Mouse (Mus musculus): ENCODE data around the gene Anxa4. TPM values are rescaled to one million over a fixed set of nuclear protein-coding genes. Genes with fewer than 3 reads are reported as not detected.

Anxa4 gene
- total RNA-seq, 2 experiments from 2014 or later, result 6.1 to 6.4 TPM

GRCm38 (mm10) chr6:86801431-86801830 is 8.0 kb upstream of the Anxa4 start:
- no peak for DNase-seq (ENCODE audit: low spot score in 2 of 2)

GRCm38 (mm10) chr6:86800467-86800866 is 7.1 kb upstream of the Anxa4 start:
- DNase-seq (ENCODE audit: low spot score in 2 of 2), result no peak

GRCm38 (mm10) chr6:86797455-86797854 is 4.1 kb upstream of the Anxa4 start:
- no peak for DNase-seq (ENCODE audit: low spot score in 2 of 2)

GRCm38 (mm10) chr6:86793957-86794356 is 573 bp upstream of the Anxa4 start:
- no peak for DNase-seq (ENCODE audit: low spot score in 2 of 2)

- DNase-seq (ENCODE audit: low spot score in 2 of 2), result no peak
These were observed 2.9 kb downstream of the Anxa4 start for GRCm38 (mm10) chr6:86790351-86790943.

GRCm38 (mm10) chr6:86788242-86788641 is 5.1 kb downstream of the Anxa4 start:
- DNase-seq (ENCODE audit: low spot score in 2 of 2), result no peak

- DNase-seq (ENCODE audit: low spot score in 2 of 2), result no peak
These were observed 6.8 kb downstream of the Anxa4 start for GRCm38 (mm10) chr6:86786545-86786944.

GRCm38 (mm10) chr6:86784739-86785138 is 8.6 kb downstream of the Anxa4 start:
- DNase-seq (ENCODE audit: low spot score in 2 of 2), result no peak

- no peak for DNase-seq (ENCODE audit: low spot score in 2 of 2)
These were observed 11.0 kb downstream of the Anxa4 start for GRCm38 (mm10) chr6:86782342-86782741.

GRCm38 (mm10) chr6:86781361-86781957 is 11.9 kb downstream of the Anxa4 start:
- DNase-seq (ENCODE audit: low spot score in 2 of 2), result no peak

GRCm38 (mm10) chr6:86778910-86779594 is 14.3 kb downstream of the Anxa4 start:
- DNase-seq (ENCODE audit: low spot score in 2 of 2), result no peak

GRCm38 (mm10) chr6:86777181-86777580 is 16.2 kb downstream of the Anxa4 start:
- DNase-seq (ENCODE audit: low spot score in 2 of 2), result no peak

GRCm38 (mm10) chr6:86776706-86777071 is 16.7 kb downstream of the Anxa4 start:
- peak; percentile 8 to 16 for DNase-seq (ENCODE audit: low spot score in 2 of 2)

- peak; percentile 10 to 18 for DNase-seq (ENCODE audit: low spot score in 2 of 2)
These were observed 17.2 kb downstream of the Anxa4 start for GRCm38 (mm10) chr6:86776001-86776705.

- no peak for DNase-seq (ENCODE audit: low spot score in 2 of 2)
These were observed 18.4 kb downstream of the Anxa4 start for GRCm38 (mm10) chr6:86774937-86775336.

GRCm38 (mm10) chr6:86773830-86774229 is 19.6 kb downstream of the Anxa4 start:
- DNase-seq (ENCODE audit: low spot score in 2 of 2), result no peak

GRCm38 (mm10) chr6:86772631-86773030 is 20.8 kb downstream of the Anxa4 start:
- no peak for DNase-seq (ENCODE audit: low spot score in 2 of 2)

- DNase-seq (ENCODE audit: low spot score in 2 of 2), result no peak
These were observed 24.4 kb downstream of the Anxa4 start for GRCm38 (mm10) chr6:86768938-86769337.

GRCm38 (mm10) chr6:86768186-86768776 is 25.1 kb downstream of the Anxa4 start:
- DNase-seq (ENCODE audit: low spot score in 2 of 2), result no peak

- DNase-seq (ENCODE audit: low spot score in 2 of 2), result no peak
These were observed 25.9 kb downstream of the Anxa4 start for GRCm38 (mm10) chr6:86767465-86767864.

GRCm38 (mm10) chr6:86765637-86766059 is 27.7 kb downstream of the Anxa4 start:
- DNase-seq (ENCODE audit: low spot score in 2 of 2), result no peak
